Mouse (Mus musculus) CH12.LX (cell line): ENCODE measurements at regions not wholly inside any gene's neighbourhood (a gene's known extent, or its start where the extent isn't known, plus 50 kb on each side); places are given as distances from the start of the nearest gene placed in this dataset.
A peak's percentile ranks its signal among the peaks of the same experiment; 100 is the strongest.

Experiments
- DNase-seq: peaks from one replicate; pipeline ENCODE4 v3.0.0-alpha.2; 2013; ENCODE audit errors: extremely low read depth
- H3K27ac ChIP-seq: 2 replicates; pipeline ENCODE4 v1.5.1; 2012; ENCODE audit warnings: low read depth, mild to moderate bottlenecking, control low read depth, moderate library complexity; ENCODE audit not compliant: insufficient read depth
- H3K27me3 ChIP-seq: replicated peaks from 2 replicates; pipeline ENCODE3; 2012; ENCODE audit warnings: inconsistent platforms
- H3K36me3 ChIP-seq, 2 experiments: replicated peaks in 1 of 2; 2 replicates each; pipeline versions ENCODE3 to v1.6.1; 2012; ENCODE audit warnings: inconsistent platforms in 1 of 2, low read length in 1 of 2, mild to moderate bottlenecking in 1 of 2, mixed read lengths in 1 of 2, moderate library complexity in 1 of 2; ENCODE audit not compliant: control insufficient read depth in 1 of 2, insufficient read depth in 1 of 2
- H3K4me1 ChIP-seq, 2 experiments: 2 replicates each; pipeline ENCODE4 v1.6.1; 2012; ENCODE audit warnings: inconsistent platforms in 1 of 2, moderate library complexity in 1 of 2; ENCODE audit not compliant: insufficient read depth in 2 of 2, control insufficient read depth in 1 of 2
- H3K4me2 ChIP-seq: 2 replicates; pipeline ENCODE4 v1.6.1; 2012; ENCODE audit warnings: low read depth, mild to moderate bottlenecking, control low read depth; ENCODE audit not compliant: poor library complexity, insufficient read depth, severe bottlenecking
- H3K4me3 ChIP-seq, 3 experiments: fragments of 150-350 bp in 1 of 3; sonication (generic) in 1 of 3; replicated peaks in 1 of 3; 2 replicates each; pipeline versions ENCODE3 to v1.5.1; 2011 to 2012; ENCODE audit warnings: low read depth in 2 of 3, low read length in 2 of 3, mild to moderate bottlenecking in 2 of 3, moderate library complexity in 2 of 3, control low read depth in 1 of 3, improper control_type of control experiment in 1 of 3, inconsistent platforms in 1 of 3, mixed read lengths in 1 of 3; ENCODE audit not compliant: poor library complexity in 1 of 3
- H3K79me2 ChIP-seq: replicated peaks from 2 replicates; pipeline ENCODE4 v1.6.1; 2012; ENCODE audit warnings: mild to moderate bottlenecking, moderate library complexity; ENCODE audit not compliant: control insufficient read depth, poor library complexity, insufficient read depth, severe bottlenecking; ENCODE audit errors: extremely low read depth
- H3K9ac ChIP-seq: 2 replicates; pipeline ENCODE4 v1.6.1; 2012; ENCODE audit warnings: low read depth, mild to moderate bottlenecking, control low read depth, moderate library complexity; ENCODE audit not compliant: insufficient read depth
- H3K9me3 ChIP-seq: replicated peaks from 2 replicates; pipeline ENCODE3; 2012; ENCODE audit warnings: low read length, inconsistent platforms, mixed read lengths
- BHLHE40 ChIP-seq: IDR thresholded peaks from 2 replicates; pipeline ENCODE4 v1.6.1; 2011; ENCODE audit warnings: mild to moderate bottlenecking, low read depth, low read length, improper control_type of control experiment
- CHD1 ChIP-seq: IDR thresholded peaks from 2 replicates; pipeline ENCODE4 v1.6.1; 2012; ENCODE audit warnings: low read depth, low read length, improper control_type of control experiment, inconsistent platforms
- CHD2 ChIP-seq: IDR thresholded peaks from 2 replicates; pipeline ENCODE4 v1.6.1; 2011; ENCODE audit warnings: low read length, improper control_type of control experiment
- CTCF ChIP-seq, 2 experiments: IDR thresholded peaks in 1 of 2; conservative IDR thresholded peaks in 1 of 2; 2 replicates each; pipeline ENCODE4 v1.5.1; 2011 to 2012; ENCODE audit warnings: low read depth in 2 of 2, low read length in 2 of 2, improper control_type of control experiment in 1 of 2, inconsistent platforms in 1 of 2, mild to moderate bottlenecking in 1 of 2, moderate library complexity in 1 of 2
- E2F4 ChIP-seq: IDR thresholded peaks from 2 replicates; pipeline ENCODE4 v1.6.1; 2011; ENCODE audit warnings: low read depth, low read length, improper control_type of control experiment; ENCODE audit not compliant: insufficient replicate concordance
- ELF1 ChIP-seq: IDR thresholded peaks from 2 replicates; pipeline ENCODE4 v1.6.1; 2014; ENCODE audit warnings: low read depth, mild to moderate bottlenecking, inconsistent platforms, low read length, improper control_type of control experiment
- EP300 ChIP-seq: IDR thresholded peaks from 2 replicates; pipeline ENCODE4 v1.6.1; 2011; ENCODE audit warnings: low read length, improper control_type of control experiment
- ETS1 ChIP-seq: conservative IDR thresholded peaks from 2 replicates; pipeline ENCODE4 v1.6.1; 2012; ENCODE audit warnings: low read depth, mild to moderate bottlenecking, inconsistent platforms, low read length, improper control_type of control experiment, moderate library complexity
- GABPA ChIP-seq: IDR thresholded peaks from 2 replicates; pipeline ENCODE4 v1.6.1; 2012; ENCODE audit warnings: low read depth, low read length, improper control_type of control experiment, inconsistent platforms; ENCODE audit not compliant: insufficient replicate concordance
- IRF4 ChIP-seq: IDR thresholded peaks from 2 replicates; pipeline ENCODE4 v1.6.1; 2014; ENCODE audit warnings: low read depth, mild to moderate bottlenecking, inconsistent platforms, low read length, improper control_type of control experiment
- JUN ChIP-seq: IDR thresholded peaks from 2 replicates; pipeline ENCODE4 v1.6.1; 2011; ENCODE audit warnings: low read depth, mild to moderate bottlenecking, low read length, improper control_type of control experiment, moderate library complexity; ENCODE audit not compliant: insufficient read depth
- JUND ChIP-seq: conservative IDR thresholded peaks from 2 replicates; pipeline ENCODE4 v1.6.1; 2011; ENCODE audit warnings: low read depth, low read length, improper control_type of control experiment
- MAFK ChIP-seq: IDR thresholded peaks from 2 replicates; pipeline ENCODE4 v1.6.1; 2011; ENCODE audit warnings: low read length, improper control_type of control experiment; ENCODE audit not compliant: insufficient replicate concordance
- MAX ChIP-seq: IDR thresholded peaks from 2 replicates; pipeline ENCODE4 v1.6.1; 2011; ENCODE audit warnings: low read length, improper control_type of control experiment
- MAZ ChIP-seq: IDR thresholded peaks from 2 replicates; pipeline ENCODE4 v1.6.1; 2012; ENCODE audit warnings: low read depth, mild to moderate bottlenecking, inconsistent platforms, low read length, improper control_type of control experiment, moderate library complexity
- MEF2A ChIP-seq: IDR thresholded peaks from 2 replicates; pipeline ENCODE4 v1.6.1; 2014; ENCODE audit warnings: low read depth, mild to moderate bottlenecking, inconsistent platforms, low read length, improper control_type of control experiment, borderline replicate concordance
- MXI1 ChIP-seq: IDR thresholded peaks from 2 replicates; pipeline ENCODE4 v1.6.1; 2011; ENCODE audit warnings: mild to moderate bottlenecking, low read depth, low read length, improper control_type of control experiment
- NELFE ChIP-seq: IDR thresholded peaks from 2 replicates; pipeline ENCODE4 v1.6.1; 2011; ENCODE audit warnings: low read depth, low read length, improper control_type of control experiment
- RAD21 ChIP-seq: IDR thresholded peaks from 2 replicates; pipeline ENCODE4 v1.6.1; 2011; ENCODE audit warnings: low read depth, mild to moderate bottlenecking, low read length, improper control_type of control experiment, moderate library complexity
- RCOR1 ChIP-seq: conservative IDR thresholded peaks from 2 replicates; pipeline ENCODE4 v1.6.1; 2012; ENCODE audit warnings: low read depth, mild to moderate bottlenecking, inconsistent platforms, low read length, improper control_type of control experiment
- SMC3 ChIP-seq: IDR thresholded peaks from 2 replicates; pipeline ENCODE4 v1.6.1; 2011; ENCODE audit warnings: low read depth, low read length, improper control_type of control experiment
- TBP ChIP-seq: conservative IDR thresholded peaks from 2 replicates; pipeline ENCODE4 v1.6.1; 2011; ENCODE audit warnings: low read depth, low read length, improper control_type of control experiment
- USF2 ChIP-seq: conservative IDR thresholded peaks from 2 replicates; pipeline ENCODE4 v1.6.1; 2011; ENCODE audit warnings: low read depth, low read length, improper control_type of control experiment
- ZC3H11A ChIP-seq: IDR thresholded peaks from 2 replicates; pipeline ENCODE4 v1.6.1; 2012; ENCODE audit warnings: low read depth, mild to moderate bottlenecking, inconsistent platforms, low read length, improper control_type of control experiment
- ZKSCAN1 ChIP-seq: IDR thresholded peaks from 2 replicates; pipeline ENCODE4 v1.6.1; 2012; ENCODE audit warnings: low read depth, inconsistent platforms, low read length, improper control_type of control experiment, borderline replicate concordance
- ZMIZ1 ChIP-seq: IDR thresholded peaks from 2 replicates; pipeline ENCODE4 v1.6.1; 2012; ENCODE audit warnings: low read depth, mild to moderate bottlenecking, inconsistent platforms, low read length, improper control_type of control experiment
- dilution Hi-C: fragments of 300-500 bp; cut with MboI; formaldehyde crosslinking; loops from 2 replicates; pipeline ENCODE4 v1.14.3; 2020; ENCODE audit warnings: low sequenced_read_pairs; ENCODE audit not compliant: extremely low pct_unique_long_range_greater_than_20kb, extremely low pct_ligation_motif_present
- in situ Hi-C: fragments of 300-500 bp; cut with MboI; formaldehyde crosslinking; loops from 3 replicates; pipeline ENCODE4 v1.14.3; 2019; ENCODE audit warnings: low sequenced_read_pairs, low pct_ligation_motif_present, low pct_unique_long_range_greater_than_20kb, mixed read lengths

DNA sequence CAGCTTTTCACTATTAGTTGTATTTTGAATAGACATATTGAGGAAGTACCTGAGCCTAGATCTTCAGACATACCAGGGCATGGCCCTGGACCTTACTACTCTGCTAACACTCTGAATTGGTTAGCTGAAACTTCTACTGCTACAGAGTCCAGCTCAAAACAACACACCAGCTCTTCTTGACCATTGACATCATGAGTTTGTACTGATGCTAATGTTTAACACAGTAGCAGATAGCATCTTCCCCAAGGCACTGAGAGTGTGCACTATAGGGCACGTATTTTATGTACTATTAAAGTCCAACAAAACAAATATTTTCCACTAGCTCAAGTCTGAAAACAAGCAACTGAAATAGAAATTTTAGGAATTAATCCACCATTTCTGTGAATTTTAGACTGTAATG, 157.8 kb downstream of the Ptger3 start:
- no peak overlapping the region for H3K4me2 ChIP-seq
- no peak for DNase-seq
- no peak overlapping the region for H3K4me3 ChIP-seq
- in situ Hi-C loops (no loop called here), dilution Hi-C loops (no loop called here)
- H3K9me3 ChIP-seq: no peaks in the 10 kb centered on the region
- no peak for TF ChIP-seq ZMIZ1
- TF ChIP-seq ZKSCAN1: no peak
- TF ChIP-seq MXI1: no peak
- no peak for TF ChIP-seq TBP
- TF ChIP-seq SMC3: no peak
- no peaks in the 10 kb centered on the region for H3K79me2 ChIP-seq
- H3K36me3 ChIP-seq: no peaks in the 10 kb centered on the region
- H3K27me3 ChIP-seq: no peaks in the 10 kb centered on the region
- no peak overlapping the region for H3K27ac ChIP-seq
- H3K9ac ChIP-seq: no peak overlapping the region
- H3K4me1 ChIP-seq: peaks cover 0 to 7% of the 10 kb centered on the region in 2 experiments; a peak in 2 of 4 replicates

DNA sequence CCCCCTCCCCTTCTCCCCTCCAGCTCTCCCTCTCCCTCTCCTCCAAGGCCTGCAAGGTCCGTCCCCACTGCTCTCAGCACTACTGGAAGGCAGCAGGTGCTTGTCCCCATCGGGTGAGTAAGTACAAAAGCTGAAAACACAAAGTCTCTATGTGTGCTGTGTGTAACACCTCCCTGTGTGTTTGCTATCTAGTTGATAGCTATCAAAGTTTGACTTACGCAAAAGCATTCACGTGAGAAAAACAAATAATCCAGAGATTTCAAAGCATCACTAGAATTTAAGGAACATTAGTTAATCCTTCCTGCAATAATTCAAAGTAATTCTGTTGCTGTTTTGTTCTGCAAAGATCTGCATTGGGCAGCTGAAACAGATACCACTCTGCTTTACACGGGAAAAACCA, 156.5 kb downstream of the Ptger3 start:
- dilution Hi-C loops: no loop called here

DNA sequence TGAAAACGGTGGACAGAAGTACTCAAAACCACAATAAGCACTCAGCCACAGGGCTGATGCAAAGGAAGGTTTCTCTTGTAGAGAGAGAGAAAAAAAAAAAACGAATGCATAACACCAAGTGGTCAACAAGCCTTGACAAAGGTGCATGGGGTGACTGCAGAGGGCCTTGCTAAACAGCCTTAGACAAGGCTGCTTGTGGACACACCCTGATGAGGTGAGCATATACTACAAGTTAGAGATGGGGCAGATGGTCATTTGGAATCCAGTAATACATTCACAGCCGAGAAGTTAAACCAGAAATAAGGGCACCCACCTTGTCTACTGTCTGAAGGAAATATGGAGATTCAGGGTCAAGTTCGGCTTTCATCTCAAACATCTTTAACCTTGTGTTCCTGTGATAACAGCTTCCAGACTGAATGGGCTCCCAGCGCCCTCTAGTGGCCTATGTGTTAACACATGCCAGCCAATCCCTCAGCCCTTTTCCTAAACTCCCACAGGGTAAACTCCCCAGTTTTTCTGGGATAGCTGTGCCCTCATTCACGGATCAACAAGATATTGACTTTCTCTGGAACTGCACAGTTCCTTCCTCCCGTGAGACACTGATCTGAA, 150.7 kb downstream of the Ptger3 start:
- no peak overlapping the region for H3K4me3 ChIP-seq
- dilution Hi-C loops: no loop called here
- no peaks in the 10 kb centered on the region for H3K9me3 ChIP-seq
- no peaks in the 10 kb centered on the region for H3K79me2 ChIP-seq
- H3K4me1 ChIP-seq: peaks cover 0 to 8% of the 10 kb centered on the region in 2 experiments; a peak in 1 of 4 replicates
- no peak overlapping the region for H3K27ac ChIP-seq
- no peaks in the 10 kb centered on the region for H3K27me3 ChIP-seq
- H3K36me3 ChIP-seq: no peaks in the 10 kb centered on the region
- H3K9ac ChIP-seq: no peak overlapping the region
- H3K4me2 ChIP-seq: no peak overlapping the region
- in situ Hi-C loops: loop anchor here (5.0 kb wide), 1 partner anchor 150 kb away; the partner anchor contains the start of gene Ptger3
- DNase-seq: peak; percentile 88
- TF ChIP-seq MAZ (0 out of 2 replicates have a peak, but pooled peaks have one; percentile 38), CHD2 (0 out of 2 replicates have a peak, but pooled peaks have one; percentile 38), JUND (peak; percentile 70; the same call in 1 of the 2 replicates), MAFK (no peak), USF2 (no peak), CHD1 (no peak), ZC3H11A (peak; percentile 99), E2F4 (0 out of 2 replicates have a peak, but pooled peaks have one; percentile 29), ZMIZ1 (no peak), MAX (peak; percentile 74), ETS1 (0 out of 2 replicates have a peak, but pooled peaks have one; percentile 13), EP300 (0 out of 2 replicates have a peak, but pooled peaks have one; percentile 29), ELF1 (peak; percentile 31; the same call in 1 of the 2 replicates), NELFE (peak; percentile 84), BHLHE40 (peak; percentile 39; the same call in 1 of the 2 replicates)

More for the DNA sequence above, 156.5 kb downstream of the Ptger3 start:
- Histone ChIP-seq H3K4me3 (no peak overlapping the region), H3K4me1 (0 out of 4 replicates have a peak, but pooled peaks cover 0 to 5% of the 10 kb centered on the region in 2 experiments), H3K36me3 (no peaks in the 10 kb centered on the region), H3K79me2 (no peaks in the 10 kb centered on the region), H3K27me3 (no peaks in the 10 kb centered on the region), H3K27ac (no peak overlapping the region), H3K4me2 (no peak overlapping the region), H3K9me3 (no peaks in the 10 kb centered on the region), H3K9ac (no peak overlapping the region)
- in situ Hi-C loops: no loop called here
- no peak for DNase-seq
- no peak for TF ChIP-seq MEF2A
- no peak for TF ChIP-seq CHD1
- TF ChIP-seq JUN: no peak
- no peak for TF ChIP-seq USF2
- no peak for TF ChIP-seq RAD21
- no peak for TF ChIP-seq E2F4
- no peak for TF ChIP-seq NELFE
- TF ChIP-seq EP300: no peak
- no peak for TF ChIP-seq RCOR1
- TF ChIP-seq MAX: no peak
- TF ChIP-seq MAFK: no peak
- no peak for TF ChIP-seq IRF4
- no peak for TF ChIP-seq GABPA
- no peak for TF ChIP-seq ZC3H11A
- TF ChIP-seq CTCF (conservative IDR thresholded peaks at IDR 0.05 in 1 of 2, IDR thresholded peaks at IDR 0.05 in 1 of 2; ENCODE audit: low read depth in 2 of 2, low read length in 2 of 2): no peak
